Mouse (Mus musculus) left cerebral cortex, adult 11 months (tissue): Measurements from ENCODE around the gene Kctd3.
"Not testable (repeated sequence)": the region's sequence is repeated elsewhere in the genome, so short reads cannot be mapped to it uniquely, and the experiment has no call there.

ENCODE experiments used
- DNase-seq: peaks from one replicate; pipeline ENCODE4 v3.0.0; 2022; ENCODE audit warnings: low spot score

The Kctd3 gene

DNA sequence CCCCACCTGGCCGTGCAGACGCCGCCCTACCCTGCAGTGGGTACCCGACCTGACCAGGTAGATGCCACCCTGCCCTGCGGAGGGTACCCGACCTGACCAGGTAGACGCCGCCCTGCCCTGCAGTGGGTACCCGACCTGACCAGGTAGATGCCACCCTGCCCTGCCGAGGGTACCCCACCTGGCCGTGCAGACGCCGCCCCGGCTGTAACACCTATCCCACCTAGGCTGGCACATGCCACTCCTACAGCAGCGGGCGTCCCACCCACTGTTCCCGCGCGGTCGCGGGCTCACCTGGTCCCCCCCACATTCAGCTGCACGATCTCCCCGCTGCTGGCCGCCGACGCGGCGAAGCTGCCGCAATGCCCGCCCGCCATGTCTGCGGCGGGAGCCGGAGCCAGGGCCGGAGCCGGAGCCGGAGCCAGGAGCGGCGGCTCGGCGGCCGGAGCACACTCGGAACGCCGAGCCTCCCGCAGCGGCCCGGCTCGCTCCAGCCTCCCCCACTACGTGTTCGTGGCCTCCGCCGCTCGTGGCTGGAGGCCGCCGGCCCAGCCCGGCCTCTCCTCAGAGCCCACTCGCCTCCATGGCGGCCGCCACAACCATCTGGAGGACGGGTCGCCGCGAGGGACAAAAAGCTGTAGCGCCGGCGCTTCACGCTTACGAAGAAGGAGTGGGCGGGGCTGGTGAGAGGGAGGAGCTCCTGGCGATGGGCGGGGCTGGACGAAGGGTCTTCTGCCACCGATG, at the start of gene Kctd3:
Gene Kctd3, minus strand, starts transcription at position 603 of the 741 bp plus-strand sequence.
- DNase-seq: peak; percentile 86

DNA sequence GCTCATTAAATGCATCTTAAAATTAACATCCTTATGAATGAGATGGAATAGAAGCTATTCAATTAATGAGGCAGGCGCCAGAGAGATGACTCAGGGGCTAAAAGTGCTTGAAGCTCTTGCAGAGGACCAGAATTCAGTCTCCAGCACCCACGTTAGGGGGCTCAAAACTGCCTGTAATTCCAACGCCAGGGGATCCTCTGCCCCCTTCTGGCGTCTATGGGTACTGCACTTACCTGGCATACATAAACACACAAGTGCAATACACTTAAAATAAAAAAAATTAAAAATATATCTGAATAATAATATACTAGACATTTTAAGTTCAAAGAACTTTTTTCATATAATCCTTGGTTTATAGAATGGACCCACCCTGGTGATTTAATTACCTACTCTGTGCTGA, 49.8 kb upstream of the Kctd3 start:
- no peak for DNase-seq

GRCm38 (mm10) chr1:189055933-189056332, 48.3 kb upstream of the Kctd3 start:
- no peak for DNase-seq

DNA sequence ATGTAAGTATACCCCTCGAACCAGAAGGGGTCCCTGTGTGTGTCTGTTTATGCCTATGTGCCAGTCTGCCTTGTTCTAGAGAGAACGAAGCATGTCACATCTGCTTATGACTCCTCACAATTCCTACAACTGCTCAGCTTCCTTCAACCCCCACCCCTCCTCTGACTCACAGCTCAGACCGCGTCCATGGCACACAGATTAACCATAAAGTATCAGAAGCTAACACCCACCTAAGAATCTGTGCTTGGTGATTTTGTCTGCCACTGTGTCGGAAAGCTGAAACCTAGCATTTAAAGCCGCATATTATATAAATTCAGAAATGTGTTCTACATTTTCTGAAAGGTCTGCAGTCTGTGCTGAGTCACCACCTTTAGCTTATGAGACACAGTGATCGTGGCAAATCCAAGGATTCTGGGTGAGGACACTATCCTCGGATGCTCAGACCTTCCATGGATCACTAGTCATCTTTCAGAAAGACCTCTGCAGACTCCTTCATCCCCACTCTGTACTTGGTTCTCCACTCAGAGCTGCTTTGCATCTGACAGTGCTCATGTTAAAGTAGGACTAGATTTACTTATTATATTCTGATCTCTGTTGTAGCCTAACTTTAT, 47.4 kb upstream of the Kctd3 start:
- peak; percentile 37 for DNase-seq

DNA sequence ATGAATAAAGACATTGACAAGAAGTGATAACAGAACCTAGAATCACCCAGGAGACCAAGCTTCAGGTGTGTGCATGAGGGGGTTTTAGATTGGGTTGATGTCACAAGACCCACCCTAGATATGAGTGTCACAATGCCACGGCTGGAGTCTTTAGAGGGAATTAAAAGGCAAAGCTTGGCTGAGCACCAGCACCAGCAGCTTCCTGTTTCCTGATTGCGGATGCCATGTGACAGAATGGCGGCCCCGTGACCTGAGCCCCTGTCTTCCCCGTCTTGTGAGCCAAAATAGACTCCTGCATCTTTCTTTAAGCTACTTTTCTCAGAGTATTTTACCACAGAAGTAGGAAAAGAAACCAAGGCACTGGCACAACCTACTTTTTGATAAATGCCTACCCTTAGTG, 46.5 kb upstream of the Kctd3 start:
- DNase-seq: no peak

- no peak for DNase-seq
Measured at GRCm38 (mm10) chr1:189052189-189052588, 44.5 kb upstream of the Kctd3 start.

DNA sequence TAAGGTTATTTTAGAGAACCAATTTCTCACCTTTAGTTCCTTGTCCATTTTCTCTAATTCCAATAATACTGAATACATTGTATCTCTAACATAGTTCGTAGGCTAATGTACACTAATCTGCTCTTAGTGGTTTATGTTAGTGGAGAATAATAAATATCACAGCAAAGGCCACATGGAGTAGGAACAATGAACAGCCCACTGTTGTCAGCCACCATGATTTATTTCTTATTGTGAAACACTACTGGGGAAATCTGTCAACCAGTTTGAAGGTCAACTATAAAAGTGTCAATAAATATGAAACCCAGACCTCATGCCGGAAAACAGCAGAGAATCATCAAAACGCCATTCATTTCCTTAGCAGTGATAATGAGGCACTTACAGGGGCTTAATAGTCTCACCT, 42.5 kb upstream of the Kctd3 start:
- DNase-seq: no peak

DNA sequence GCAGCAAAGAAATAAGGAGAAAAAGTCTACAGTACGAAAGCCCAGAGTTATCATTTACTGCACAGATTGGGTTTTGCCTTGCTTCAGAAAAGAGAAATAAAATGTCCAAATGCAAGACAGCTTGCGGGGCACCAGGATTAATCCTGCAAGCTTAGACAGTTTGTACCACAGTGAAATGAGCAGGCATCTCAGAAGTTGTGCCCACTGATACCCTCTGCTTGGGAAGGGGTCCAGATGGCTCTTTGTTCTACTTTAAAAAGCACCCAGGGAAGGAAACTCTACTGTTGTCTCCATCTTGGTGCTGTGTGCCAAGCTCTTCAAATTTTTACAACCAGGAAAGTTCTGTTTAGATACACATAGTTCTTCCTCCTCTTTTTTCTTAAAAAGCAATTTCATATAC, 40.7 kb upstream of the Kctd3 start:
- DNase-seq: no peak

GRCm38 (mm10) chr1:189047918-189048317, 40.3 kb upstream of the Kctd3 start:
- DNase-seq: no peak

DNA sequence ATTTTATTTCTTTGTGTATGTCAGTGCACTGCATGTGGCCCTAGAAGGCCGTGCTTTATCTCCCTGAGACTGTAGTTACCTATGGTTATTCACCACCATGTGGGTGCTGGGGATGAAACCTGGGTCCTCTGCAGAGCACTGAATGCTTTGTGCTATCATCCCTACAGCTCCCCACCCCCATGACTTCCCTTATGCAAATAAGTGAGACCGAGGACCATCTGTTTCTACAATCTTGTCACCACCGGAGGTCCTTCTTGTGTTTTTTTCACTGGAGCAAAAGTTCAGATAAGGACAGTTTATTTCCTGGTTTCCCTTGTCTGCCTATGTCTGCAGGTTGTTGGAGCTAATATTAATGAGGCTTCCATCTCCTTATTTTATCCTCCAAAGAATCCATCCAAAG, 39.2 kb upstream of the Kctd3 start:
- no peak for DNase-seq

GRCm38 (mm10) chr1:189046301-189046700, 38.7 kb upstream of the Kctd3 start:
- no peak for DNase-seq

GRCm38 (mm10) chr1:189041261-189041660, 33.6 kb upstream of the Kctd3 start:
- DNase-seq: no peak

GRCm38 (mm10) chr1:189039348-189039747, 31.7 kb upstream of the Kctd3 start:
- peak; percentile 61 for DNase-seq

- not testable (repeated sequence) for DNase-seq
Measured at GRCm38 (mm10) chr1:189032817-189033216, 25.2 kb upstream of the Kctd3 start.

- DNase-seq: no peak
Measured at GRCm38 (mm10) chr1:189030975-189031374, 23.3 kb upstream of the Kctd3 start.

DNA sequence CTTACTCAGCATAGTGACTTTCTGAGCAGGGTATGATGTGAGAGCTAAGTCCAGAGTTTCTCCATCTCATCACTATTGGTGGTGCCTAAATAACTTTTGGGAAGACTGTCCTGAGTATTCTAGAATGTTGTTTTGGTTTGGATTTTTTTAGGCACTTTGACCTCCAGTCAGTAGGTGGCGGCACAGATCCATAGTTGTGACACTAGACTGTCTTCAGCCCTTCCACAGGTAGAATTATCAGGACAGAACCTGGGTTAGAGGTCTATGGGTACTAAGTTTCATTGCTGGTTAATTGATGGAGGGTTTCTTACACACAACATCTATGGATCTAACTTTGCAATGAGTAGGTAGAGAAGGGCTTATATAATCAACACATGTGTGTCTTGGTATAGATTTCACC, 20.6 kb upstream of the Kctd3 start:
- no peak for DNase-seq

DNA sequence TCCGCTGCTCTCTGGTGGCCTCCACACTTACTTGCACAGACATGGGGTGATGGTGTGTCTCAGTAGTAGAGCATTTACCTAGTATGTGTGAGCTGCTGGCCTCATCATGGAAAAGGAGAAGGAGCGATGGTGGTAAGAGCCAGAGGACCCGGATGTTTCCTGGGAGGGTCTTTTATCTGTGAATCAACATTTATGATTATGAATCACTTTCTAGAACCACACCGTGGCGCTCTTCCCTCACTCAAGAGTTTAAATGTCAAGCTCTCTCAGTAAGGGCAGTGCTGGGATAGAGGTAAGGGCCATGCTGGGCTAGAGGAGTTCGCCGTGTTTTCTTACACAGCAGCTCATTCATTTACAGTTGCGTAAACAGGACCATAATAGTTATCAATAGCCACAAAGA, 19.2 kb upstream of the Kctd3 start:
- no peak for DNase-seq

GRCm38 (mm10) chr1:189023701-189024080, 16.1 kb upstream of the Kctd3 start:
- no peak for DNase-seq

- DNase-seq: no peak
Measured at GRCm38 (mm10) chr1:189022925-189023700, 15.5 kb upstream of the Kctd3 start.

GRCm38 (mm10) chr1:189015372-189015771, 7.7 kb upstream of the Kctd3 start:
- peak; percentile 61 for DNase-seq

DNA sequence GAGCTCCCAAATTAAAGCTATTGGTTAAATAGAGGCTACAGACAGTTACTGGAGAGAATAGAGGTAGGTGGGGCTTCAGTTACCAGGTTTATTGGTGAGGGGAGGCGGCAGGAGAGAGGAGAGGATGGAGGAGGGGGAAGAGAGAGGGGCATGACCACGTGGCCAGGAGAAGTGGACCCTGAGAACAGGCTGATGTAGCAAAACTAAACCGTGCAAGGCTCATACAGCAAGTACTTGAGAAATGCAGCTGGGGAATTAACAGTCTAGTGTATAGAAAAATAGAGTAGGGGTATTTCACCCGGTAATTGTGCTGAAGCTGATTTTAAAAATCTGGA, 5.9 kb upstream of the Kctd3 start:
- DNase-seq: no peak

- DNase-seq: no peak
Measured at GRCm38 (mm10) chr1:189012846-189013586, 5.4 kb upstream of the Kctd3 start.

GRCm38 (mm10) chr1:189010671-189011070, 3.0 kb upstream of the Kctd3 start:
- no peak for DNase-seq
